Mouse (Mus musculus) cerebellum, adult 18-20 months (tissue): ENCODE measurements around the gene Xpnpep1.
A peak's percentile ranks its signal among the peaks of the same experiment; 100 is the strongest.

Experiments
- DNase-seq, 2 experiments: peaks; one replicate each; pipeline ENCODE4 v3.0.0; 2021

The Xpnpep1 gene

GRCm38 (mm10) chr19:53040164-53041132, at the start of gene Xpnpep1:
TSS of gene Xpnpep1 (minus strand) at chr19:53040214.
- DNase-seq, result peak in 1 of 2 experiments; percentile 21

GRCm38 (mm10) chr19:53087268-53088143, 47.5 kb upstream of the Xpnpep1 start:
- no peak for DNase-seq

GRCm38 (mm10) chr19:53086861-53087260, 46.8 kb upstream of the Xpnpep1 start:
- DNase-seq, result no peak

GRCm38 (mm10) chr19:53084735-53085134, 44.7 kb upstream of the Xpnpep1 start:
- DNase-seq, result peak; percentile 70 to 76

GRCm38 (mm10) chr19:53082862-53083261, 42.8 kb upstream of the Xpnpep1 start:
- no peak for DNase-seq

- no peak for DNase-seq
Measured at GRCm38 (mm10) chr19:53081339-53081738, 41.3 kb upstream of the Xpnpep1 start.

GRCm38 (mm10) chr19:53080921-53081320, 40.9 kb upstream of the Xpnpep1 start:
- peak; percentile 69 to 70 for DNase-seq

GRCm38 (mm10) chr19:53080487-53080886, 40.5 kb upstream of the Xpnpep1 start:
- no peak for DNase-seq

- no peak for DNase-seq
Measured at GRCm38 (mm10) chr19:53080026-53080425, 40.0 kb upstream of the Xpnpep1 start.

GRCm38 (mm10) chr19:53078271-53079085, 38.5 kb upstream of the Xpnpep1 start:
- peak in 1 of 2 experiments; percentile 46 for DNase-seq

- DNase-seq, result no peak
Measured at GRCm38 (mm10) chr19:53077278-53077677, 37.3 kb upstream of the Xpnpep1 start.

- DNase-seq, result peak; percentile 87 to 93
Measured at GRCm38 (mm10) chr19:53076238-53076981, 36.4 kb upstream of the Xpnpep1 start.

- DNase-seq, result no peak
Measured at GRCm38 (mm10) chr19:53075896-53076237, 35.9 kb upstream of the Xpnpep1 start.

- DNase-seq, result peak in 1 of 2 experiments; percentile 41
Measured at GRCm38 (mm10) chr19:53074899-53075722, 35.1 kb upstream of the Xpnpep1 start.

GRCm38 (mm10) chr19:53073521-53073920, 33.5 kb upstream of the Xpnpep1 start:
- no peak for DNase-seq

GRCm38 (mm10) chr19:53072406-53072805, 32.4 kb upstream of the Xpnpep1 start:
- DNase-seq, result no peak

GRCm38 (mm10) chr19:53071651-53072050, 31.6 kb upstream of the Xpnpep1 start:
- no peak for DNase-seq

GRCm38 (mm10) chr19:53070870-53071269, 30.9 kb upstream of the Xpnpep1 start:
- no peak for DNase-seq

- DNase-seq, result no peak
Measured at GRCm38 (mm10) chr19:53069451-53069850, 29.4 kb upstream of the Xpnpep1 start.

- DNase-seq, result no peak
Measured at GRCm38 (mm10) chr19:53066934-53067333, 26.9 kb upstream of the Xpnpep1 start.

- no peak for DNase-seq
Measured at GRCm38 (mm10) chr19:53066531-53066930, 26.5 kb upstream of the Xpnpep1 start.
